Mouse (Mus musculus) lung, adult 18-20 months (tissue): ENCODE measurements around the gene Top1.

ENCODE experiments used
- DNase-seq, 2 experiments: peaks; one replicate each; pipeline ENCODE4 v3.0.0; 2022; ENCODE audit warnings: mixed read lengths in 2 of 2

The Top1 gene

DNA sequence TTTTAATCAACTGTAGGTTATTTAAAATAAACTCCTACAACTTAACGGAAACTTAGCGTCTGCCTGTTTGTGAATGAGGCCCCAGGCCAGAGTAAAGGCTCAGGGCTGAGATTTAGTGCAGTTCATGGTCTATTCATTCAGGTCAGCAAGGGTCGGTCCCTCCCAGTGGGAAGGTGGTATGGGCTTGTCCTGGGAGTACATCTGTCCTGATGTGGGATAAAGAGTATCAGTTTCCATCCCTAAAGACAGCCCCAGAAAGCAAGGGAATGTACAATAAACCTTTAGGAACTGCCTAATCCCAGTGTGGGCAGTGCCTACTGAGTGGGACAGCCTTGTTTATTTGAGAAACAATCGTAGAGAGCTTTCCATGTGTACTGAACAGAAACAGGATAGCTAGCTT is 77.0 kb downstream of the Top1 start:
- DNase-seq: no peak

DNA sequence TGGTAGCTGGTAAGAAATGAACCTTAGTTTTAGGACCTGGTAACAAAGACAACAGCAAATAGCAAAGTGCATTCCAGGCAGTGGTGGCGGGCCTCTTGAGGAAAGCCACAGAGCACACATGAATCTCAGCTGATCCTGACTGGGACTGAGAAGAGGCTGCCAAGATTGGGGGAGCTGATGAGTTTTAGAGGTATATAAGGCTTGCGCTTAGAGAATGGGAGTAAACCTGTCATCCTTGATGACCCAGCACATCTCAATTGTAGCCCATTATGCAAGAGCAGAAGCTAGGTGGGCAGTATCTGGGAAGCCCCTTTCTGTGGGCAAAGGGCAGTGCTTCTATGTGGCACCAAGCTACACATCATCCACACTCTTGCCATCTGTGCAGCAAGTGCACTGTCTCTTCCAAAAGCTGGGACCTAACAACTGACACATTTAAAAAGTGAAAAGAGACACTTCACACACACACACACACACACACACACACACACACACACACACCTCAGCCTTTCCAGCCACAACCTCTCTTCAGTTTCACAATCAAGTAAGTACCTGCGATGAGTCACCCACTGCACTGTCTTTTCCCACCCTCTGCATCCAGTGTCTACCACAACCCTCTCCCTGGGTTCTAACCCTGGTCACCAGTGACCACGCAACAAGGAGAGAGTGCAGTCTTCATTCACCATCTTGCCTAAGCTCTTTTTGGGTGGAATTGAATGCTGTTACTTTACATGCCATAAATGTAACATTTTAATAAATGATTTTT is 78.1 kb downstream of the Top1 start:
- no peak for DNase-seq

DNA sequence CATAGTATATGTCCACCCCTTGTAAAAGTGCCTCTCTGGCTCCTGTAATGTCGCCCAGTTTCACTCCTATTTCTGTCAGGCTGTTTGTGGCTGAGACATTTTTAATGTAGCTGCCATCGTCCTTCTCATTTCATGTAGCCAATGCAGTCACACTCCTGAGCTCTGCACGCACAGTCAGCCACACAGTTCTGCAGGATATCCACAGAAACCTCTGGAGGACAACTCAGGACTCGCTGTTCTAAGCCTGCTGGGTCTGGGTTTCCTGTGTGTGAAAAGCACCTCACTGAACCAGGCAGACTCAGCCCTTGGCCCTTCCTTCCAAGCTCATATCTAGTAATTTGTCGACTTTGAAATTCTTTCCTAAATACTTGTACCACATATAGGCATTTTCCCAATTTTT is 78.8 kb downstream of the Top1 start:
- DNase-seq: no peak

GRCm38 (mm10) chr2:160725877-160726864 is 80.5 kb downstream of the Top1 start:
- no peak for DNase-seq

GRCm38 (mm10) chr2:160728972-160729371 is 83.3 kb downstream of the Top1 start:
- peak in 1 of 2 experiments; percentile 3 for DNase-seq

DNA sequence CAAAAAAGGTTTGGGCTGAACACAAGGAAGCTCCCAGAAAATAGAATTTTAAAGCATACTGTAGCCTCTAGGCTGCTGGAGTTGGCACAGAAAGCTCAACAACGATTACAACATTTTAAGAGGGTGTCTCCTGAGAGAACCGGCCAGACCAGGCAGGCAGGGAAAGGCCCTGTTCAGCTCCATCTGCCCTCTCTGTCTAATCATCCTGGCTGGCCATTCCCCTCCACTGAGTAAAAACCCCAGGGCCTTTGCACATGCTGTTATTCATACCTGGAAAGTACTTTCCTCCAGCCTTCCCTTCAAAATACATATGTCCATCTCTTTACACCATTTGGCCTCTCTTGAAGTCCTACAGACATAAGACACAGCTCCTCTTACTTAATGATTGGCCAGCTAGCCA is 83.7 kb downstream of the Top1 start:
- peak; percentile 64 to 76 for DNase-seq

- peak; percentile 56 to 67 for DNase-seq
Measured at GRCm38 (mm10) chr2:160729851-160730796, 84.4 kb downstream of the Top1 start.

DNA sequence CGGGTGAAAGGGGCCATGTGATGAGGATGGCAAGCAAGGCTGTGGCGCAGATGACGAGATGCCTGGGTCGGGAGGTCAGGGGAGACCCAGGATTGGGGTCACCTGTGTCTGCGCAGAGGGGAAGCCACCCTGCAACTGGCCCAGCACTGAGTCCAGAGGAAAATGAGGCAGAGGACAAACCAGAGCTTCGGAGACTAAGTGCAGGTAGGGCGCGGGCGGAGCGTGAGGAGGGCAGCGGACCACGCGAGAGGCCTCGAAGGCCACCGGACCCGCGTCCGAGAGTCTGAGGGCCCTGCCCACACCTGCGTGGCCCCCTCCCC is 85.1 kb downstream of the Top1 start:
- no peak for DNase-seq

GRCm38 (mm10) chr2:160731117-160731838 is 85.6 kb downstream of the Top1 start, which contains the start of gene Plcg1:
Plcg1 (plus strand) TSS chr2:160731300.
- DNase-seq: peak; percentile 94 to 95

GRCm38 (mm10) chr2:160731839-160732261 is 86.2 kb downstream of the Top1 start:
- peak; percentile 75 to 84 for DNase-seq

DNA sequence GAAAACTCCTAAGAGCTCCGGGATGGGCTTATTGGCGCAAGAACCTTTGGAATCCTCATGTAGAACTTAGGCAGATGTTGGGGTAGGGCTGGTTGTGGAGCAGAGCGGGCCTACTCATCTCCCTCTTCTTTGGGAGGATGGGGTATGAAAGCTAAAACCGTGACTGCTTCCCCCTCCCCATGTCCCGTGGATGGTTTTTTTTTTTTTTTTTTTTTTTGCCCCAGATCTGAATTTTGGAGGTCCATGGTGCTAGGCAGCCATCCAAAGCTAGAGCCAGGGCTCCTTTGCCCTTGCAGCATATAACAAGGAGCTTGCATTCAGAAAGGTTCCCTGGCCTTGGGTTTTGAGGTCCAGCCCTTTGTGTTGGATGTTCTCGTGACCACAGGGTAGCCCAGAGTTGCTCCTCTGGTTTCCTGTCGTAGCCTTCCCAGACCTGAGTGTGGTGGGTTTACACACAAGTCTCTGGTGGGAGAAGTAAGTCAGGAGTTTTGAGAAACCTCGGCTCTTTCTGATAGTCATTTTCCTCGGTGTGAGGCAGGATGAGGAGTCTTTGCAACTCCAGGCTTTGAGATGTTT is 86.8 kb downstream of the Top1 start:
- DNase-seq: peak in 1 of 2 experiments; percentile 8

- peak in 1 of 2 experiments; percentile 15 for DNase-seq
Measured at GRCm38 (mm10) chr2:160733131-160733531, 87.4 kb downstream of the Top1 start.

DNA sequence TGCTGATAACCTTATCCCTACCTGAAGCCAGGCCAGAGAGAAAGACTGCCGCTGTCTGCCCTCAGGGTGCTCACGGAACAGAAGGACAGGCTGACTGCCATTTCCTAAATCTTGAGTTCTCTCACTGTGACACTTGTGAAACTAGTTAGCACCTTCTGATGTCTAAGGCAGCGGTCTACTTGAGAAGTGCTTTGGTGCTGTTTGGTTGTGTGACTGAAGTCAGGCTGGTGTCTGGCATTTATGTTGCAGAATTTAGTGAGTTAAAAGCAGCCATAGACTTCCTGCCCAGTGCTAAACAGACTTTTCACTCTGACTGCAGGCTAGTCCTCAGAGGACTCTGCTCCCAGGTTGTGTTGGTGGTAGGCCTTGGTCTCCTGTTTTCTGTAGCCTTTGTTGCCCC is 88.6 kb downstream of the Top1 start:
- no peak for DNase-seq

DNA sequence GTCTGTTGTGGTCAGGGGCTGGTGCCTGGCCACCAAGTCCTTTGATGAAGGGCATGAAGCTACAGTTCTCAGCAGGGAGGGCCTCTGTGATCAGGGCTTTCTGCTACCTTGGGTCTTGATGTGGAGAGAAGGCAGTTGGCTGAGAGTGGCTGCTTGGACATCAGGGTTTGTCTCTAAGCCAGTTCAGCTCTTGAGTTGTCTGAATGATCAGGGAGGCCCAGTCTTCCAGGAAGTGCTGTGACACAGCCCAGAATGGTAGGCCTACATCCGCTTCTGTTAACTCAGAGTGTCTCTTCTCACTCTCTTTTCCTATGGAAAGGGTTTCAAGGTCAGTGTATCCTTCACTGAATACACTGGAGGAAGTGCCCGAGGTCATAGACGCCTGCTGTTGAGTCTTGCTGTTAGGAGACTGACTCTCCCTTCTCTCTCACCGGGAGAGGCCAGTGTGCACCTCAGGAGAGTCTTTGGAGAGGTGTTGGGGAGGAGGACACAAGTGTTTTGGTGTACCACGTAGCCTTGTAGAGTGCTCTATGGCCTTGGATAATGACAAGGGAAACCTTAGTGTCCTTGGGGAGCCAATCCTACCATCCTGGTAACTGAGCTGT is 90.1 kb downstream of the Top1 start:
- DNase-seq: no peak

- DNase-seq: no peak
Measured at GRCm38 (mm10) chr2:160736466-160736865, 90.8 kb downstream of the Top1 start.

DNA sequence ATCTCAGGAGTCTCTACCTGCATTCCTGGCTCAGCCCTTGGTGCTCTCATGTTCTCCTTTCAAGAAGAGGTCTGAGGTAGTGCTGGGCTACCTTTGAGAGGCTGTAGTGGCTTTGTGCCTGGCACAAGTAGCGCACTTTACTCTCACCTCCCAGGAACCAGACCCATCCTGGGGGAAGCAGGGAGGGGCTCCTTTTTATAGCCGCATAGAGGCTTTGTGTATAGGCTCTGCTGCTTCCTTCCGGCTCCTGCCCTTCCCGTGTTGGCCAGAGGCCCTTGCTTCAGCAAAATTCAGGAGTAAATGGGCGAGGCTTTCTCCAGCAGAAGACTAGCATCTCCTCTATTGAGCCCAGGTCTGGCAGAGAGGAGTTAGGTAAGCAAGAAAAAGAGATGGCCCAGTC is 92.7 kb downstream of the Top1 start:
- DNase-seq: peak; percentile 66 to 84

- DNase-seq: peak in 1 of 2 experiments; percentile 51
Measured at GRCm38 (mm10) chr2:160739647-160740356, 94.1 kb downstream of the Top1 start.

DNA sequence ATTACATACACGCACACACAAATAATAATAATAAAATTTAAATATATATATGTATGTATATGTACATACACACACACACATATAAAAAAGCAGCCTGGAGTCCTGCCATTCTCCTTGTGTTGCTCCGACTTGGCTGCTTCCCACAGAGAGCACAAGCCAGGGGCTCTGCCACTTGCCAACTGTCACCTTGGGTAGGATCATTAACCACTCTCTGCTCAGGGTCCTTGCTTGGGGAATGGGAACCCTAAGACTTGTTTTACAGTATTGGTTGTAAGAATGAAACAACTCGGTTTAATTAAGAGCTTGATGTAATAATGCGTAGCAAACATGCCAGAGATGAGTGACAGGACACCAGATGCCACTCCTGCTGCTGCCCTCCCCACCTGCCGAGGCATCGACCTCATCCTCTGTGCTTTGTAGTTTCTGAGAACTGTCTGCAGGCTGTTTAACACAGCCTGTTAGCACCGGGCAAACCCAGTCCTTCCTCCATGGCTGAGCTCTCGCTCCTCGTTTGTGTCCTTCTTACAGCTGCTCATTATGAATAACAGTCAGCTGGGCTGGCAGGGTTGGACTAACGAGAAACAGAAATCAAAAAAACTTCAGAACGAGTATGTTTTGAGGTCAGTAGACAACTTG is 95.0 kb downstream of the Top1 start:
- no peak for DNase-seq

DNA sequence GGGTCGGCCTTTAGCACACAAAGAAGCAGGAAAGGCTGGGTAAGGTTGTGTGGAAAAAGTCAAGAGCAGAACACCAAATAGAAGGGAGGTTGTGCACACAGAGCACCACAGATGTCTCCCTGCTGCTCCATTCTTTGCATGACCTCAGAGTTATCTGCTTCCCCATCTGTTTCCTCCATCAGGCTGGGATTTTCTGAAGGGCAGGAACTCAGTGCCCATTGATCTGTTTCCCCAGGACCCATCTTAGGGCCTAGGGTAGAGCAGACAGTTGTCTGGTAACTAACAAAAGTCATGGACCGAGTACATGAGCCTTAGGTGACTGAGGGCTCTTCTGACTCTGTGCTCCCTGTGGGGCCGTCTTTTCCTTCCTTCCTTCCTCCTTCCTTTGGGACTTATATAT is 95.9 kb downstream of the Top1 start:
- DNase-seq: peak in 1 of 2 experiments; percentile 45

GRCm38 (mm10) chr2:160742161-160742609 is 96.5 kb downstream of the Top1 start:
- no peak for DNase-seq
